Mouse (Mus musculus) liver, embryonic 16.5 days (tissue): ENCODE data around the gene Hist1h4j. TPM values are rescaled to one million over a fixed set of nuclear protein-coding genes. Genes with fewer than 3 reads are reported as not detected.

Source experiments
- microRNA-seq: library from miRNA; unstranded; fragments of <30 nt; microRNA quantifications from one replicate; pipeline ENCODE4, GENCODE M21; 2016
- polyA plus RNA-seq: library from polyadenylated mRNA; unstranded; fragments of >200 nt; fragmentation: Nextera tagmentation; extraction: Ambion mirVana; gene quantifications from 2 replicates; pipeline ENCODE4 v1.2.1, GENCODE M21; 2015

Hist1h4j gene
- polyA plus RNA-seq, 1 experiment from 2014 or later = 0.99 TPM

Small RNA genes within 50 kb of the gene (microRNA-seq; reads per million reads assigned to microRNA genes)
- not detected for gene Gm44357
- not detected for gene Gm44367
- gene Gm44454 = not detected

Other genes starting within 250 kb of the Hist1h4j start
- 0.62 and 0.70 TPM in 2 replicates for gene AK157302, start 239.8 kb upstream of the Hist1h4j start, polyA plus RNA-seq
- 4.7 and 5.5 TPM in 2 replicates for gene Gm11273, start 233.6 kb upstream of the Hist1h4j start, polyA plus RNA-seq
- gene Zkscan8, start 203.9 kb upstream of the Hist1h4j start, polyA plus RNA-seq = 1.0 and 1.2 TPM in 2 replicates
- 0.04 TPM in 1 of 2 replicates, not detected in the other for gene Olfr1366, start 192.3 kb upstream of the Hist1h4j start, polyA plus RNA-seq
- not detected in 2 replicates for gene Olfr1535, start 175.2 kb upstream of the Hist1h4j start, polyA plus RNA-seq
- gene Olfr1364, start 153.3 kb upstream of the Hist1h4j start, polyA plus RNA-seq = not detected in 2 replicates
- gene Olfr1362, start 121.0 kb upstream of the Hist1h4j start, polyA plus RNA-seq = not detected in 2 replicates
- gene Olfr11, start 92.5 kb upstream of the Hist1h4j start, polyA plus RNA-seq = not detected in 2 replicates
- not detected in 2 replicates for gene Olfr1361, start 71.7 kb upstream of the Hist1h4j start, polyA plus RNA-seq
- gene Olfr1360, start 57.7 kb upstream of the Hist1h4j start, polyA plus RNA-seq = not detected in 2 replicates
- gene Olfr1359, start 37.0 kb upstream of the Hist1h4j start, polyA plus RNA-seq = not detected in 2 replicates
- gene Hist1h2bl, start 18.9 kb upstream of the Hist1h4j start, polyA plus RNA-seq = 3.5 and 6.2 TPM in 2 replicates
- gene Hist1h2ai, start 18.6 kb upstream of the Hist1h4j start, polyA plus RNA-seq = 18.6 and 20.0 TPM in 2 replicates
- 4.4 and 13.9 TPM in 2 replicates for gene Hist1h3h, start 17.4 kb upstream of the Hist1h4j start, polyA plus RNA-seq
- 5.9 and 9.8 TPM in 2 replicates for gene Hist1h2bm, start 13.0 kb upstream of the Hist1h4j start, polyA plus RNA-seq
- 5.0 and 6.3 TPM in 2 replicates for gene Hist1h4k, start 15.4 kb downstream of the Hist1h4j start, polyA plus RNA-seq
- gene Hist1h2ak, start 18.8 kb downstream of the Hist1h4j start, polyA plus RNA-seq = 40.9 and 50.2 TPM in 2 replicates
- 8.1 and 12.9 TPM in 2 replicates for gene Hist1h2bn, start 19.1 kb downstream of the Hist1h4j start, polyA plus RNA-seq
- gene Hist1h1b, start 45.6 kb downstream of the Hist1h4j start, polyA plus RNA-seq = 22.9 and 30.4 TPM in 2 replicates
- 158 and 190 TPM in 2 replicates for gene Hist1h3i, start 48.3 kb downstream of the Hist1h4j start, polyA plus RNA-seq
- 10.1 and 14.1 TPM in 2 replicates for gene Hist1h2an, start 52.2 kb downstream of the Hist1h4j start, polyA plus RNA-seq
- 3.8 and 7.6 TPM in 2 replicates for gene Hist1h2bp, start 52.4 kb downstream of the Hist1h4j start, polyA plus RNA-seq
- 25.4 and 31.7 TPM in 2 replicates for gene Hist1h2bq, start 75.1 kb downstream of the Hist1h4j start, polyA plus RNA-seq
- gene Hist1h2ao, start 75.4 kb downstream of the Hist1h4j start, polyA plus RNA-seq = 2.1 TPM in 1 of 2 replicates, not detected in the other
- gene Hist1h4m, start 76.7 kb downstream of the Hist1h4j start, polyA plus RNA-seq = not detected in 2 replicates
- 25.5 and 40.3 TPM in 2 replicates for gene Hist1h4n, start 97.1 kb downstream of the Hist1h4j start, polyA plus RNA-seq
- gene Hist1h2ap, start 98.4 kb downstream of the Hist1h4j start, polyA plus RNA-seq = 3,914 and 4,206 TPM in 2 replicates
- 24.7 and 33.6 TPM in 2 replicates for gene Hist1h2br, start 98.7 kb downstream of the Hist1h4j start, polyA plus RNA-seq
- gene Zfp184, start 210.0 kb downstream of the Hist1h4j start, polyA plus RNA-seq = 0.55 and 0.56 TPM in 2 replicates
- not detected in 2 replicates for gene Pom121l2, start 246.1 kb downstream of the Hist1h4j start, polyA plus RNA-seq